Comparison of ENCODE assay signal across 8 mouse cellular contexts in the genomic region with DNA sequence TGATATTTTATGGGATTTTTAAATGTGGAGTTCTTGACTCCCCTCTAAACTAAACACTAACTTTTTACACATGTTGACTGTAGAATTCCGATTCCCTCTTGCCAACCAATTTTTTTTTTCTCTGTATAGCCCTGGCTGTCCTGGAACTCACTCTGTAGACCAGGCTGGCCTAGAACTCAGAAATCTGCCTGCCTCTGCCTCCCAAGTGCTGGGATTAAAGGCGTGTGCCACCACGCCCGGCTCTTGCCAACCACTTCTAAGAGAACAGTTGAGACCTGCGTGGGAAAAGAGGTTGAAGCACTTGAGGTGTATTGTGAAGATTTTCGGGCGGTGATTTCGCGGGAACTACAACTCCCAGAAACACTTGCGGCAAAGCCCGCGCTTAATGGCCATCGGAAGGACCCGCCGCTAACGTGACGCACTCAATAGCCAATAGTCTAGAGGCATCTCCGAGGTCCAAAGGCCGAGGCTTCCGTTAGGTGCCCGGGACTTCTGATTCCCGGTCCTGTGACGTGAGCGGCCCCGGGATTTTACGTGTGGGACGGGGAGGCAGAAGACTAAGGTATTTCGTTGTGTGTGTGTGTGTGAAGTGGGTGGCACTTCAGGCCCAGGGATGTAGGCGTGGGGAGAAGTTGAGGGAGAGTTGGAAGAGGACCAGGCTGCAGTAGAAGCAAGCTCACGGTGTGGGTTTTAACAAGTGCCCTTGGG. TPM values are rescaled to one million over a fixed set of nuclear protein-coding genes. Genes with fewer than 3 reads are reported as not detected.
DNase-seq lines count a peak whose midpoint lies in the region; ATAC-seq and TF ChIP-seq lines count a peak whose summit lies in the region.

A gene (plus strand): TSS at position 414 of the 708 bp plus-strand sequence.

- no peaks in the 10 kb centered on the region for H3K36me3 ChIP-seq in C2C12 (ENCODE audit: control insufficient read depth, insufficient read depth)
- peaks cover 2% of the 10 kb centered on the region for H3K36me3 ChIP-seq in erythroblast, embryonic 14.5 days (ENCODE audit: control insufficient read depth)
- H3K36me3 ChIP-seq in heart, embryonic 11.5 days (ENCODE audit: control insufficient read depth, insufficient read depth, low read length), result no peaks in the 10 kb centered on the region
- no peaks in the 10 kb centered on the region for H3K36me3 ChIP-seq in kidney, embryonic 16.5 days (ENCODE audit: insufficient read depth, low read length)
- H3K36me3 ChIP-seq in liver, adult 2 months (ENCODE audit: control insufficient read depth, insufficient read depth, low read length), result no peaks in the 10 kb centered on the region
- H3K36me3 ChIP-seq in myocyte (ENCODE audit: control insufficient read depth, insufficient read depth), result no peaks in the 10 kb centered on the region
- no peaks in the 10 kb centered on the region for H3K36me3 ChIP-seq in splenic B cell, adult 2 months (ENCODE audit: control insufficient read depth, insufficient read depth, low read length, poor library complexity, severe bottlenecking)

- WGBS in heart, embryonic 11.5 days (ENCODE audit: insufficient replicate concordance), result under 1% methylated on average over 30 of the region's 30 CpGs
- under 1% methylated on average over 30 of the region's 30 CpGs for WGBS in kidney, embryonic 16.5 days
- under 1% methylated on average over 30 of the region's 30 CpGs for WGBS in liver, adult 2 months

- H3K27ac ChIP-seq in heart, embryonic 11.5 days (ENCODE audit: low read depth, low read length), result peak within 1 kb of the TSS; percentile 50; the same call in 1 of the 2 replicates
- 0 out of 2 replicates have a peak within 1 kb of the TSS, but pooled peaks have one; percentile 64 for H3K27ac ChIP-seq in kidney, embryonic 16.5 days (ENCODE audit: low read length)
- H3K27ac ChIP-seq in liver, adult 2 months (replicated peaks; ENCODE audit: insufficient read depth, low read depth, low read length), result peak within 1 kb of the TSS; percentile 81

- TF ChIP-seq CTCF in C2C12 (IDR thresholded peaks at IDR 0.05; ENCODE audit: control insufficient read depth, insufficient read depth, insufficient read length), result no peak
- no peak for TF ChIP-seq CTCF in brain, embryonic 14.5 days (IDR thresholded peaks at IDR 0.05; ENCODE audit: borderline replicate concordance, extremely low read depth, insufficient read depth, insufficient read length)
- no peak for TF ChIP-seq CTCF in liver, adult 2 months (IDR thresholded peaks at IDR 0.05; ENCODE audit: low read depth, low read length)

- peak within 1 kb of the TSS; percentile 76 for H3ac ChIP-seq in C2C12 (ENCODE audit: control insufficient read depth, insufficient read length, low read depth)
- no peak within 1 kb of the TSS for H3ac ChIP-seq in myocyte (ENCODE audit: control insufficient read depth, insufficient read length)

- DNase-seq in brain, embryonic 14.5 days (ENCODE audit: low read depth), result peak; percentile 97
- DNase-seq in liver, adult 2 months (ENCODE audit: extremely low read depth, low read depth, low spot score), result peak; percentile 91
- DNase-seq in splenic B cell, adult 2 months (ENCODE audit: low read depth, low spot score), result peak; percentile 88

- no peaks in the 10 kb centered on the region for H3K9me3 ChIP-seq in erythroblast, embryonic 14.5 days (ENCODE audit: control insufficient read depth, low read length)
- no peaks in the 10 kb centered on the region for H3K9me3 ChIP-seq in heart, embryonic 11.5 days (replicated peaks; ENCODE audit: control insufficient read depth, low read length)
- no peaks in the 10 kb centered on the region for H3K9me3 ChIP-seq in kidney, embryonic 16.5 days (ENCODE audit: low read length)

- H3K27me3 ChIP-seq in C2C12 (ENCODE audit: control insufficient read depth, insufficient read depth, insufficient read length) (no peaks in the 10 kb centered on the region), myocyte (ENCODE audit: control insufficient read depth, insufficient read depth, insufficient read length) (no peaks in the 10 kb centered on the region)
- peaks cover 47% of the 10 kb centered on the region for H3K27me3 ChIP-seq in erythroblast, embryonic 14.5 days (ENCODE audit: control insufficient read depth)
- H3K27me3 ChIP-seq in heart, embryonic 11.5 days (ENCODE audit: control insufficient read depth, insufficient read depth, low read length), result no peaks in the 10 kb centered on the region
- no peaks in the 10 kb centered on the region for H3K27me3 ChIP-seq in kidney, embryonic 16.5 days (ENCODE audit: insufficient read depth, low read length)
- no peaks in the 10 kb centered on the region for H3K27me3 ChIP-seq in liver, adult 2 months (ENCODE audit: control insufficient read depth, insufficient read depth, low read length)
- peaks cover 4% of the 10 kb centered on the region for H3K27me3 ChIP-seq in splenic B cell, adult 2 months (ENCODE audit: control insufficient read depth, insufficient read depth, low read length, poor library complexity, severe bottlenecking)

- H3K79me3 ChIP-seq in C2C12 (ENCODE audit: low read depth), result peaks cover 14% of the 10 kb centered on the region

- H3K9ac ChIP-seq in heart, embryonic 11.5 days (ENCODE audit: low read depth, low read length), result peak within 1 kb of the TSS; percentile 81
- peak within 1 kb of the TSS; percentile 73 for H3K9ac ChIP-seq in kidney, embryonic 16.5 days (replicated peaks; ENCODE audit: low read length)
- peak within 1 kb of the TSS; percentile 81 for H3K9ac ChIP-seq in liver, adult 2 months (ENCODE audit: low read depth, low read length)

- no peak; the same call in 1 of the 2 replicates for TF ChIP-seq POLR2A in brain, embryonic 14.5 days (IDR thresholded peaks at IDR 0.05; ENCODE audit: borderline replicate concordance, extremely low read depth, insufficient read depth, insufficient read length, poor library complexity, severe bottlenecking)
- TF ChIP-seq POLR2A in liver, adult 2 months (IDR thresholded peaks at IDR 0.05; ENCODE audit: extremely low read depth, insufficient read depth, low read length), result peak; percentile 48; the same call in 1 of the 2 replicates
- peak; percentile 67 for TF ChIP-seq POLR2A in myocyte (IDR thresholded peaks at IDR 0.05; ENCODE audit: insufficient read length, low read depth)

- H3K4me3 ChIP-seq in C2C12 (ENCODE audit: insufficient read depth, poor library complexity, severe bottlenecking) (peak within 1 kb of the TSS; percentile 49), myocyte (peak within 1 kb of the TSS; percentile 54)
- H3K4me3 ChIP-seq in erythroblast, embryonic 14.5 days (replicated peaks), result peak within 1 kb of the TSS; percentile 87
- peak within 1 kb of the TSS; percentile 66 for H3K4me3 ChIP-seq in heart, embryonic 11.5 days (ENCODE audit: low read depth, low read length)
- peak within 1 kb of the TSS; percentile 75 for H3K4me3 ChIP-seq in kidney, embryonic 16.5 days (ENCODE audit: low read length)
- peak within 1 kb of the TSS; percentile 66 for H3K4me3 ChIP-seq in liver, adult 2 months (ENCODE audit: insufficient read depth, low read depth, low read length)

- H3K4me1 ChIP-seq in erythroblast, embryonic 14.5 days (ENCODE audit: control insufficient read depth), result peaks cover 50% of the 10 kb centered on the region
- H3K4me1 ChIP-seq in heart, embryonic 11.5 days (ENCODE audit: control insufficient read depth, insufficient read depth, low read length), result peaks cover 8% of the 10 kb centered on the region
- H3K4me1 ChIP-seq in kidney, embryonic 16.5 days (ENCODE audit: insufficient read depth, low read length), result peaks cover 19% of the 10 kb centered on the region
- H3K4me1 ChIP-seq in liver, adult 2 months (ENCODE audit: control insufficient read depth, insufficient read depth, low read length), result peaks cover 4% of the 10 kb centered on the region

- peak within 1 kb of the TSS; percentile 85 for H3K4me2 ChIP-seq in heart, embryonic 11.5 days
- peak within 1 kb of the TSS; percentile 95 for H3K4me2 ChIP-seq in kidney, embryonic 16.5 days (replicated peaks; ENCODE audit: low read depth, low read length)
- peak within 1 kb of the TSS; percentile 92 for H3K4me2 ChIP-seq in myocyte (ENCODE audit: low read depth)

- H3K79me2 ChIP-seq in C2C12 (ENCODE audit: control insufficient read depth, insufficient read depth) (peaks cover 40% of the 10 kb centered on the region), myocyte (ENCODE audit: control insufficient read depth, insufficient read depth) (peaks cover 18% of the 10 kb centered on the region)
- peaks cover 3% of the 10 kb centered on the region; the same call in 1 of the 2 replicates for H3K79me2 ChIP-seq in liver, adult 2 months (ENCODE audit: control insufficient read depth, insufficient read depth, low read length)

- ATAC-seq in heart, embryonic 11.5 days (replicated peaks; ENCODE audit: insufficient number of reproducible peaks, low FRiP score, low TSS enrichment), result peak; percentile 88
- ATAC-seq in kidney, embryonic 16.5 days (ENCODE audit: low FRiP score, low TSS enrichment), result peak; percentile 94

TF ChIP-seq in C2C12, 6 proteins besides CTCF, POLR2A, EP300 and RAD21:
- TF ChIP-seq USF1 (IDR thresholded peaks at IDR 0.05; ENCODE audit: low read depth) (peak; percentile 68), MAX (IDR thresholded peaks at IDR 0.05) (no peak)

TF ChIP-seq in myocyte, 11 proteins besides CTCF, POLR2A, EP300 and RAD21 (continues in another document):
- TF ChIP-seq REST (IDR thresholded peaks at IDR 0.05; ENCODE audit: insufficient read depth, insufficient read length) (no peak), MYOD1 (IDR thresholded peaks at IDR 0.05; ENCODE audit: control insufficient read depth in 1 of 3, insufficient read length in 2 of 3, low read depth in 2 of 3) (no peak), MYOG (IDR thresholded peaks at IDR 0.05; ENCODE audit: control insufficient read depth in 1 of 3, insufficient read depth in 1 of 3, insufficient read length in 2 of 3, low read depth in 2 of 3) (no peak), POLR2AphosphoS2 (IDR thresholded peaks at IDR 0.05; ENCODE audit: insufficient read length, low read depth) (peak; percentile 62), TCF3 (IDR thresholded peaks at IDR 0.05; ENCODE audit: insufficient read length, low read depth) (no peak), TCF12 (IDR thresholded peaks at IDR 0.05; ENCODE audit: insufficient read depth, poor library complexity, severe bottlenecking) (no peak), MAX (IDR thresholded peaks at IDR 0.05; ENCODE audit: low read depth) (no peak), USF1 (IDR thresholded peaks at IDR 0.05; ENCODE audit: low read depth) (peak; percentile 56), E2F4 (IDR thresholded peaks at IDR 0.05; ENCODE audit: insufficient read depth) (peak; percentile 48), SRF (IDR thresholded peaks at IDR 0.05; ENCODE audit: control insufficient read depth, insufficient read length, low read depth) (peak; percentile 51)

RNA-seq across cellular contexts. Expression of the gene that starts here (rescaled TPM):
- polyA plus RNA-seq in C2C12 (2012; fragmentation: generic; extraction: Trizol), result 7.0 TPM
- polyA plus RNA-seq in brain, embryonic 14.5 days (2012; rRNA removed), result 10.8 and 12.2 TPM in 2 replicates
- 0.05 and 0.17 TPM in 2 replicates for polyA plus RNA-seq in erythroblast, embryonic 14.5 days (2012)
- polyA plus RNA-seq in heart, embryonic 11.5 days (2014; fragmentation: Nextera tagmentation; extraction: Ambion mirVana), result 14.3 and 17.1 TPM in 2 replicates
- 15.3 and 16.9 TPM in 2 replicates for polyA plus RNA-seq in kidney, embryonic 16.5 days (2015; fragmentation: Nextera tagmentation; extraction: Ambion mirVana)
- 7.9 and 8.0 TPM in 2 replicates for total RNA-seq in liver, adult 2 months (2014; rRNA removed)
- 7.4 and 8.4 TPM in 2 replicates for polyA plus RNA-seq in liver, adult 2 months (2012; rRNA removed)
- polyA plus RNA-seq in myocyte (2012; fragmentation: generic; extraction: Trizol), result 8.3 TPM

Comparison
In these comparisons a context has a peak if more than half of its experiments do, and no peak if none do; other contexts are left out.
1. Peak in every context shown above with its lines: DNase-seq, ATAC-seq, H3K4me3 ChIP-seq and H3K27ac ChIP-seq.